Mouse (Mus musculus): ENCODE data around the gene Rfx3.

- TF ChIP-seq MAFK (IDR thresholded peaks at IDR 0.05; ENCODE audit: insufficient read depth, low read depth, low read length) (no peak), ZC3H11A (IDR thresholded peaks at IDR 0.05; ENCODE audit: borderline replicate concordance, low read depth, low read length) (no peak), CHD2 (IDR thresholded peaks at IDR 0.05; ENCODE audit: low read depth, low read length) (no peak), HCFC1 (IDR thresholded peaks at IDR 0.05; ENCODE audit: borderline replicate concordance, insufficient read depth, low read length) (no peak), ZNF384 (IDR thresholded peaks at IDR 0.05; ENCODE audit: low read depth, low read length) (no peak)
These were observed 240.2 kb downstream of the Rfx3 start for GRCm38 (mm10) chr19:27770716-27771265.
